Mouse (Mus musculus): ENCODE measurements around the gene Mas1. TPM values are rescaled to one million over a fixed set of nuclear protein-coding genes. Genes with fewer than 3 reads are reported as not detected.

The Mas1 gene
- polyA plus RNA-seq (2014; fragmentation: Nextera tagmentation; extraction: Ambion mirVana) = 0.65 and 0.70 TPM in 2 replicates

DNA sequence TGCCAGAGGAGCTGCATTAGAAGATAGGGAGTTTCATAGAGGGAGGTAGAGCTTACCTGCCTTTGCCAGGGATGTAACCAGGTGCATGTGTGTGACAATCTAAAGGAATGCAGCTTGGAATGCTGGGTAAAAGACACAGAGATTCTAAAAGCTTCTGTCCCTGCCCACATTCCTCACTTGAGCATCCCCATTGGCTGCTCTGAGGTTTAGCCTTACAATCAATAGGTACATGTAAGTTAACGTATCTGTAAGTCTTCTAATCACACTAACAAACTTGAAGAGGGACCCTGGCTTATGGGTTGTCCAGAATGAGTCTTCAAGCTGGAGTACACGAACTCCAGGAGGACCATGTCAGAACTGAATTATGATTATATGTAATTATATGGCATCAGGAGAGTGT is at the start of gene Mas1:
Gene Mas1 (minus strand): TSS at position 101 of the 400 bp plus-strand sequence.
- Histone ChIP-seq H3K9me3 (ENCODE audit: control insufficient read depth, low read length) (no peaks in the 10 kb centered on the region), H3K9ac (ENCODE audit: low read length) (no peak within 1 kb of the TSS), H3K27ac (replicated peaks in 1 of 2; ENCODE audit: control insufficient read depth in 1 of 2, insufficient read depth in 1 of 2, low read depth in 2 of 2, low read length in 2 of 2) (peak within 1 kb of the TSS in 1 of 2 experiments; percentile 43; a peak in 2 of 4 replicates), H3K27me3 (ENCODE audit: control insufficient read depth, insufficient read depth, low read length) (peaks cover 4% of the 10 kb centered on the region; the same call in 1 of the 2 replicates), H3K4me3 (ENCODE audit: control insufficient read depth in 1 of 2, insufficient read depth in 1 of 2, low read depth in 1 of 2, low read length in 2 of 2) (no peak within 1 kb of the TSS), H3K4me1 (ENCODE audit: control insufficient read depth in 2 of 2, insufficient read depth in 2 of 2, low read length in 2 of 2) (peaks cover 6 to 16% of the 10 kb centered on the region in 2 experiments), H3K36me3 (ENCODE audit: control insufficient read depth, insufficient read depth, low read length) (no peaks in the 10 kb centered on the region), H3K4me2 (ENCODE audit: low read length) (peak within 1 kb of the TSS; percentile 18)
- WGBS = 48% methylated on average over 2 of the region's 2 CpGs
- ATAC-seq (ENCODE audit: insufficient number of reproducible peaks, insufficient read depth, low FRiP score, low read depth) = no peak

GRCm38 (mm10) chr17:12916588-12917380 is 48.8 kb upstream of the Mas1 start:
- peak overlapping the region; percentile 84 for H3K4me2 ChIP-seq (ENCODE audit: low read length)
- peak overlapping the region; percentile 99 for H3K9ac ChIP-seq (ENCODE audit: low read length)
- H3K27me3 ChIP-seq (ENCODE audit: control insufficient read depth, insufficient read depth, low read length) = no peaks in the 10 kb centered on the region
- WGBS = under 1% methylated on average over 40 of the region's 40 CpGs
- peak overlapping the region; percentile 96 to 97 for H3K4me3 ChIP-seq (ENCODE audit: control insufficient read depth in 1 of 2, insufficient read depth in 1 of 2, low read depth in 1 of 2, low read length in 2 of 2)
- ATAC-seq (ENCODE audit: insufficient number of reproducible peaks, insufficient read depth, low FRiP score, low read depth) = peak; percentile 49
- H3K4me1 ChIP-seq (ENCODE audit: control insufficient read depth in 2 of 2, insufficient read depth in 2 of 2, low read length in 2 of 2) = peaks cover 0 to 9% of the 10 kb centered on the region in 2 experiments; a peak in 2 of 4 replicates
- peak overlapping the region; percentile 92 to 94 for H3K27ac ChIP-seq (replicated peaks in 1 of 2; ENCODE audit: control insufficient read depth in 1 of 2, insufficient read depth in 1 of 2, low read depth in 2 of 2, low read length in 2 of 2)
- no peaks in the 10 kb centered on the region for H3K9me3 ChIP-seq (ENCODE audit: control insufficient read depth, low read length)
- H3K36me3 ChIP-seq (ENCODE audit: control insufficient read depth, insufficient read depth, low read length) = peaks cover 68% of the 10 kb centered on the region

DNA sequence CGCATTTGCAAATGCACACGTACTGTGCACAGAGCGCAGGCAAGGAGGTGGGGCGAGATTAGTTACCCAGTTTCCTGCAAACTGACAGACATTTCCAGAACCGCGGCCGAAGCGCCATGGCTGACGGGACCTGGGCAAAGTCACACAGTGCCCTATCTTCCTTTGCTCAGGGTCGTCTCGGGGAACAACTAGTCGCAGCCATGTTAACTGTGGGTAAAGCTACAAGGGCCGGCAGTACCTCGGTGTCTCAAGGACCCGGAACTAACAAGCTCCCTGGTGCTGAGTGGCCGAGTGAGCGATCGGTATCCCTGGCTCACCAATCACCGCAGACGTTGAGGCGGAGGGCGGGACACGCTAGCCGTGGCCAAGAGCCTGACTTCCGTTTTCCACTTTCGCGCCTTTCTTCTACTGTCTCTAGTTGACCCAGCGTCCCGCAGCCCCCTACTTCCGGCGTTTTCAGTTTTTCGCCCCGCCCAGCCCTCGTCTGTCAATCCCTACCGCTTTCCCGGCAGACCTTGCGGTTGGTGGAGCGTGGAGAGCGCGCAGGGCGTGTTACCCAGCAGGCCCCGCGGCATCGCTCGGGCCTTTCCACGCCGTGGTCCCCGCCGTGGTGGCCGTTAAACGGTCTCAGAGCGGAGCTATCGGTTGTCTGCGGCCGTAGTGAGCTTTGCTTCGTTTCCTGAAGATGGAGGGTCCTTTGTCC is 48.1 kb upstream of the Mas1 start, which contains the start of gene Mrpl18:
Gene Mrpl18 (minus strand): TSS at position 465 of the 703 bp plus-strand sequence.
- peak within 1 kb of the TSS; percentile 96 to 97 for H3K4me3 ChIP-seq (ENCODE audit: control insufficient read depth in 1 of 2, insufficient read depth in 1 of 2, low read depth in 1 of 2, low read length in 2 of 2)
- H3K9me3 ChIP-seq (ENCODE audit: control insufficient read depth, low read length) = no peaks in the 10 kb centered on the region
- ATAC-seq (ENCODE audit: insufficient number of reproducible peaks, insufficient read depth, low FRiP score, low read depth) = peak; percentile 99
- peak within 1 kb of the TSS; percentile 92 to 94 for H3K27ac ChIP-seq (replicated peaks in 1 of 2; ENCODE audit: control insufficient read depth in 1 of 2, insufficient read depth in 1 of 2, low read depth in 2 of 2, low read length in 2 of 2)
- H3K36me3 ChIP-seq (ENCODE audit: control insufficient read depth, insufficient read depth, low read length) = peaks cover 68% of the 10 kb centered on the region
- WGBS = under 1% methylated on average over 56 of the region's 56 CpGs
- peak within 1 kb of the TSS; percentile 84 for H3K4me2 ChIP-seq (ENCODE audit: low read length)
- H3K27me3 ChIP-seq (ENCODE audit: control insufficient read depth, insufficient read depth, low read length) = no peaks in the 10 kb centered on the region
- H3K4me1 ChIP-seq (ENCODE audit: control insufficient read depth in 2 of 2, insufficient read depth in 2 of 2, low read length in 2 of 2) = peaks cover 0 to 9% of the 10 kb centered on the region in 2 experiments; a peak in 2 of 4 replicates
- peak within 1 kb of the TSS; percentile 99 for H3K9ac ChIP-seq (ENCODE audit: low read length)

GRCm38 (mm10) chr17:12915488-12915880 is 47.5 kb upstream of the Mas1 start, which contains the start of gene Tcp1:
TSS of gene Tcp1 (plus strand) at chr17:12915701.
- Histone ChIP-seq H3K4me1 (ENCODE audit: control insufficient read depth in 2 of 2, insufficient read depth in 2 of 2, low read length in 2 of 2) (peaks cover 0 to 9% of the 10 kb centered on the region in 2 experiments; a peak in 2 of 4 replicates), H3K4me3 (ENCODE audit: control insufficient read depth in 1 of 2, insufficient read depth in 1 of 2, low read depth in 1 of 2, low read length in 2 of 2) (peak within 1 kb of the TSS; percentile 96 to 97), H3K9ac (ENCODE audit: low read length) (peak within 1 kb of the TSS; percentile 99), H3K27ac (replicated peaks in 1 of 2; ENCODE audit: control insufficient read depth in 1 of 2, insufficient read depth in 1 of 2, low read depth in 2 of 2, low read length in 2 of 2) (peak within 1 kb of the TSS; percentile 92 to 94), H3K9me3 (ENCODE audit: control insufficient read depth, low read length) (no peaks in the 10 kb centered on the region), H3K27me3 (ENCODE audit: control insufficient read depth, insufficient read depth, low read length) (no peaks in the 10 kb centered on the region), H3K36me3 (ENCODE audit: control insufficient read depth, insufficient read depth, low read length) (peaks cover 68% of the 10 kb centered on the region), H3K4me2 (ENCODE audit: low read length) (peak within 1 kb of the TSS; percentile 84)
- ATAC-seq (ENCODE audit: insufficient number of reproducible peaks, insufficient read depth, low FRiP score, low read depth) = no peak
- under 1% methylated on average over 18 of the region's 18 CpGs for WGBS

DNA sequence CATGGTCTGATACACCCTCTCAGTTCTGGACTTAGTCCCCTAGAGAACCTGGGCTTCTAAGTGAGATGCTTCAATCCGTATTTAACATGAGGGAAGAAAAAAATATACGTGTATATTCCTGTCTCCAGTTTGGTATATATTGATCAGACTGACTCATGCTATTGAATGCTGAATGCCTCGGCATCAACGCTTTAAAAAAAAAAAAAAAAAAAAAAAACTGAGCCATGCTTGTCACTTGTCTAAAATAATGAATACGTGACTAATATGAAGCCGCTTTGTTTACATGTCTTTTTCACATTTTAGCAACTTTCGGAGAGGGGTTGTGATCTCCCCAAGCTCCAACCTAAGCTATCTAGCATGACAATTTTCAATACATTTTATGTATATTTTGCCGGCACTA is 42.4 kb upstream of the Mas1 start:
- Histone ChIP-seq H3K4me2 (ENCODE audit: low read length) (no peak overlapping the region), H3K9me3 (ENCODE audit: control insufficient read depth, low read length) (no peaks in the 10 kb centered on the region), H3K4me3 (ENCODE audit: control insufficient read depth in 1 of 2, insufficient read depth in 1 of 2, low read depth in 1 of 2, low read length in 2 of 2) (no peak overlapping the region), H3K27me3 (ENCODE audit: control insufficient read depth, insufficient read depth, low read length) (no peaks in the 10 kb centered on the region), H3K9ac (ENCODE audit: low read length) (no peak overlapping the region), H3K27ac (replicated peaks in 1 of 2; ENCODE audit: control insufficient read depth in 1 of 2, insufficient read depth in 1 of 2, low read depth in 2 of 2, low read length in 2 of 2) (no peak overlapping the region), H3K36me3 (ENCODE audit: control insufficient read depth, insufficient read depth, low read length) (peaks cover 60% of the 10 kb centered on the region), H3K4me1 (ENCODE audit: control insufficient read depth in 2 of 2, insufficient read depth in 2 of 2, low read length in 2 of 2) (0 out of 4 replicates have a peak, but pooled peaks cover 0 to 3% of the 10 kb centered on the region in 2 experiments)
- ATAC-seq (ENCODE audit: insufficient number of reproducible peaks, insufficient read depth, low FRiP score, low read depth) = no peak
- WGBS = 88% methylated on average over 8 of the region's 8 CpGs

- ATAC-seq (ENCODE audit: insufficient number of reproducible peaks, insufficient read depth, low FRiP score, low read depth) = no peak
- Histone ChIP-seq H3K4me1 (ENCODE audit: control insufficient read depth in 2 of 2, insufficient read depth in 2 of 2, low read length in 2 of 2) (0 out of 4 replicates have a peak, but pooled peaks cover 0 to under 1% of the 10 kb centered on the region in 2 experiments), H3K9me3 (ENCODE audit: control insufficient read depth, low read length) (no peaks in the 10 kb centered on the region), H3K4me2 (ENCODE audit: low read length) (no peak within 1 kb of the TSS), H3K9ac (ENCODE audit: low read length) (no peak within 1 kb of the TSS), H3K27ac (replicated peaks in 1 of 2; ENCODE audit: control insufficient read depth in 1 of 2, insufficient read depth in 1 of 2, low read depth in 2 of 2, low read length in 2 of 2) (no peak within 1 kb of the TSS), H3K27me3 (ENCODE audit: control insufficient read depth, insufficient read depth, low read length) (no peaks in the 10 kb centered on the region), H3K4me3 (ENCODE audit: control insufficient read depth in 1 of 2, insufficient read depth in 1 of 2, low read depth in 1 of 2, low read length in 2 of 2) (no peak within 1 kb of the TSS), H3K36me3 (ENCODE audit: control insufficient read depth, insufficient read depth, low read length) (peaks cover 66% of the 10 kb centered on the region)
- 76% methylated on average over 35 of the region's 35 CpGs for WGBS
Measured at GRCm38 (mm10) chr17:12909361-12910280, 41.7 kb upstream of the Mas1 start, which contains the start of gene Pnldc1. TSS of gene Pnldc1 (minus strand) at chr17:12910230.

All from heart, embryonic 14.5 days (tissue).